Comparison of ENCODE assay signal across 7 mouse cellular contexts in genomic region chr19:10277759-10278158, GRCm38 (mm10). TPM values are rescaled to one million over a fixed set of nuclear protein-coding genes. Genes with fewer than 3 reads are reported as not detected.
DNase-seq lines count a peak whose midpoint lies in the region; ATAC-seq and TF ChIP-seq lines count a peak whose summit lies in the region.

No protein-coding gene starts in this region.

- no peak overlapping the region for H3K27ac ChIP-seq in CH12.LX (ENCODE audit: insufficient read depth, low read depth)
- H3K27ac ChIP-seq in hindbrain, postnatal 0 days = 0 out of 2 replicates have a peak overlapping the region, but pooled peaks have one; percentile 36

- peak overlapping the region; percentile 40 for H3K4me2 ChIP-seq in CH12.LX (ENCODE audit: insufficient read depth, low read depth, poor library complexity, severe bottlenecking)
- no peak overlapping the region; the same call in 1 of the 2 replicates for H3K4me2 ChIP-seq in hindbrain, postnatal 0 days (ENCODE audit: low read depth, low read length)

- TF ChIP-seq EP300 in CH12.LX (IDR thresholded peaks at IDR 0.05; ENCODE audit: low read length) = peak; percentile 28; the same call in 1 of the 2 replicates

- DNase-seq in CH12.LX (ENCODE audit: extremely low read depth) (peak; percentile 77), R1 (ENCODE audit: low read depth, low spot score) (peak; percentile 93)
- no peak for DNase-seq in hindbrain, postnatal 0 days (ENCODE audit: low spot score)
- DNase-seq in lung, adult 18-20 months = peak; percentile 90 to 92
- no peak for DNase-seq in cerebellum, adult 9-11 months
- DNase-seq in thymus, postnatal 14 days = no peak

- peak overlapping the region in 1 of 3 experiments; percentile 30 for H3K4me3 ChIP-seq in CH12.LX (replicated peaks in 1 of 3; ENCODE audit: low read depth in 2 of 3, low read length in 2 of 3, poor library complexity in 1 of 3)
- H3K4me3 ChIP-seq in hindbrain, postnatal 0 days (ENCODE audit: low read length) = no peak overlapping the region

- no peaks in the 10 kb centered on the region for H3K9me3 ChIP-seq in CH12.LX (replicated peaks; ENCODE audit: low read length)
- H3K9me3 ChIP-seq in hindbrain, postnatal 0 days (ENCODE audit: low read length) = no peaks in the 10 kb centered on the region

- WGBS in hindbrain, postnatal 0 days = 18% methylated on average over 5 of the region's 5 CpGs

- no peak for TF ChIP-seq CTCF in CH12.LX (conservative IDR thresholded peaks at IDR 0.05 in 1 of 2, IDR thresholded peaks at IDR 0.05 in 1 of 2; ENCODE audit: low read depth in 2 of 2, low read length in 2 of 2)
- TF ChIP-seq CTCF in hindbrain, postnatal 0 days (IDR thresholded peaks at IDR 0.05; ENCODE audit: low read depth) = no peak

- ATAC-seq in hindbrain, postnatal 0 days = no peak; the same call in 1 of the 2 replicates
- ATAC-seq in megakaryocyte progenitor cell, adult 5-6 weeks (replicated peaks; ENCODE audit: poor library complexity) = no peak

- no peak for TF ChIP-seq RAD21 in CH12.LX (IDR thresholded peaks at IDR 0.05; ENCODE audit: low read depth, low read length)

- no peaks in the 10 kb centered on the region for H3K79me2 ChIP-seq in CH12.LX (replicated peaks; ENCODE audit: control insufficient read depth, extremely low read depth, insufficient read depth, poor library complexity, severe bottlenecking)

- dilution Hi-C loops in CH12.LX (cut with MboI; ENCODE audit: extremely low pct_ligation_motif_present, extremely low pct_unique_long_range_greater_than_20kb, low sequenced_read_pairs) = no loop called here

- in situ Hi-C loops in CH12.LX (cut with MboI; ENCODE audit: low pct_ligation_motif_present, low pct_unique_long_range_greater_than_20kb, low sequenced_read_pairs) = no loop called here

- no peaks in the 10 kb centered on the region for H3K36me3 ChIP-seq in CH12.LX (replicated peaks in 1 of 2; ENCODE audit: control insufficient read depth in 1 of 2, insufficient read depth in 1 of 2, low read length in 1 of 2)
- H3K36me3 ChIP-seq in hindbrain, postnatal 0 days (ENCODE audit: insufficient read depth, low read length) = no peaks in the 10 kb centered on the region

- peaks cover 44 to 82% of the 10 kb centered on the region in 2 experiments for H3K4me1 ChIP-seq in CH12.LX (ENCODE audit: control insufficient read depth in 1 of 2, insufficient read depth in 2 of 2)
- H3K4me1 ChIP-seq in hindbrain, postnatal 0 days (ENCODE audit: insufficient read depth, low read length) = peaks cover 19% of the 10 kb centered on the region

- no peak for TF ChIP-seq POLR2A in CH12.LX (IDR thresholded peaks at IDR 0.05; ENCODE audit: low read depth, low read length)

- H3K27me3 ChIP-seq in CH12.LX (replicated peaks) = peaks cover 19% of the 10 kb centered on the region
- no peaks in the 10 kb centered on the region for H3K27me3 ChIP-seq in hindbrain, postnatal 0 days (ENCODE audit: insufficient read depth, low read length)

- no peak overlapping the region for H3K9ac ChIP-seq in CH12.LX (ENCODE audit: insufficient read depth, low read depth)
- no peak overlapping the region for H3K9ac ChIP-seq in hindbrain, postnatal 0 days (replicated peaks; ENCODE audit: low read length)

TF ChIP-seq in CH12.LX, 34 proteins besides CTCF, POLR2A, EP300 and RAD21:
- TF ChIP-seq JUN (IDR thresholded peaks at IDR 0.05; ENCODE audit: insufficient read depth, low read depth, low read length) = no peak
- no peak for TF ChIP-seq ZC3H11A (IDR thresholded peaks at IDR 0.05; ENCODE audit: low read depth, low read length)
- no peak for TF ChIP-seq E2F4 (IDR thresholded peaks at IDR 0.05; ENCODE audit: insufficient replicate concordance, low read depth, low read length)
- TF ChIP-seq SIN3A (IDR thresholded peaks at IDR 0.05; ENCODE audit: low read length) = peak; percentile 58; the same call in 1 of the 2 replicates
- TF ChIP-seq TCF12 (IDR thresholded peaks at IDR 0.05; ENCODE audit: low read depth, low read length) = peak; percentile 43; the same call in 1 of the 2 replicates
- 0 out of 2 replicates have a peak, but pooled peaks have one; percentile 36 for TF ChIP-seq MAX (IDR thresholded peaks at IDR 0.05; ENCODE audit: low read length)
- 0 out of 2 replicates have a peak, but pooled peaks have one; percentile 6 for TF ChIP-seq TBP (conservative IDR thresholded peaks at IDR 0.05; ENCODE audit: low read depth, low read length)
- peak; percentile 57; the same call in 1 of the 2 replicates for TF ChIP-seq CHD2 (IDR thresholded peaks at IDR 0.05; ENCODE audit: low read length)
- TF ChIP-seq PAX5 (IDR thresholded peaks at IDR 0.05; ENCODE audit: low read length) = no peak
- no peak for TF ChIP-seq MYC (IDR thresholded peaks at IDR 0.05; ENCODE audit: low read depth, low read length)
- TF ChIP-seq ZMIZ1 (IDR thresholded peaks at IDR 0.05; ENCODE audit: low read depth, low read length) = 0 out of 2 replicates have a peak, but pooled peaks have one; percentile 4
- TF ChIP-seq NELFE (IDR thresholded peaks at IDR 0.05; ENCODE audit: low read depth, low read length) = 0 out of 2 replicates have a peak, but pooled peaks have one; percentile 22
- TF ChIP-seq ELF1 (IDR thresholded peaks at IDR 0.05; ENCODE audit: low read depth, low read length) = no peak
- peak; percentile 14; the same call in 1 of the 2 replicates for TF ChIP-seq MEF2A (IDR thresholded peaks at IDR 0.05; ENCODE audit: borderline replicate concordance, low read depth, low read length)
- no peak for TF ChIP-seq KAT2A (IDR thresholded peaks at IDR 0.05; ENCODE audit: insufficient replicate concordance, low read length)
- TF ChIP-seq NRF1 (IDR thresholded peaks at IDR 0.05; ENCODE audit: low read depth, low read length) = no peak
- 0 out of 2 replicates have a peak, but pooled peaks have one; percentile 52 for TF ChIP-seq CHD1 (IDR thresholded peaks at IDR 0.05; ENCODE audit: low read depth, low read length)
- TF ChIP-seq IRF4 (IDR thresholded peaks at IDR 0.05; ENCODE audit: low read depth, low read length) = no peak; the same call in 1 of the 2 replicates
- TF ChIP-seq HCFC1 (IDR thresholded peaks at IDR 0.05; ENCODE audit: low read depth, low read length) = peak; percentile 29; the same call in 1 of the 2 replicates
- no peak for TF ChIP-seq JUND (conservative IDR thresholded peaks at IDR 0.05; ENCODE audit: low read depth, low read length)
- TF ChIP-seq SMC3 (IDR thresholded peaks at IDR 0.05; ENCODE audit: low read depth, low read length) = no peak
- no peak for TF ChIP-seq POLR2AphosphoS2 (IDR thresholded peaks at IDR 0.05; ENCODE audit: low read depth, low read length)
- 0 out of 2 replicates have a peak, but pooled peaks have one; percentile 42 for TF ChIP-seq ETS1 (conservative IDR thresholded peaks at IDR 0.05; ENCODE audit: low read depth, low read length)
- TF ChIP-seq USF1 (IDR thresholded peaks at IDR 0.05; ENCODE audit: low read depth, low read length) = no peak
- peak; percentile 31; the same call in 1 of the 2 replicates for TF ChIP-seq BHLHE40 (IDR thresholded peaks at IDR 0.05; ENCODE audit: low read depth, low read length)
- 0 out of 2 replicates have a peak, but pooled peaks have one; percentile 25 for TF ChIP-seq RCOR1 (conservative IDR thresholded peaks at IDR 0.05; ENCODE audit: low read depth, low read length)
- no peak for TF ChIP-seq UBTF (IDR thresholded peaks at IDR 0.05; ENCODE audit: low read depth, low read length)
- TF ChIP-seq MXI1 (IDR thresholded peaks at IDR 0.05; ENCODE audit: low read depth, low read length) = 0 out of 2 replicates have a peak, but pooled peaks have one; percentile 28
- no peak for TF ChIP-seq MAZ (IDR thresholded peaks at IDR 0.05; ENCODE audit: low read depth, low read length)
- TF ChIP-seq MAFK (IDR thresholded peaks at IDR 0.05; ENCODE audit: insufficient replicate concordance, low read length) = no peak
- no peak for TF ChIP-seq ZNF384 (IDR thresholded peaks at IDR 0.05; ENCODE audit: low read depth, low read length)
- no peak for TF ChIP-seq ZKSCAN1 (IDR thresholded peaks at IDR 0.05; ENCODE audit: borderline replicate concordance, low read depth, low read length)
- no peak for TF ChIP-seq GABPA (IDR thresholded peaks at IDR 0.05; ENCODE audit: insufficient replicate concordance, low read depth, low read length)
- no peak for TF ChIP-seq USF2 (conservative IDR thresholded peaks at IDR 0.05; ENCODE audit: low read depth, low read length)

RNA-seq across cellular contexts. Expression of gene Dagla, which starts 26.9 kb away (rescaled TPM):
- 0.21 and 0.55 TPM in 2 replicates for total RNA-seq in CH12.LX (2012; rRNA removed)
- total RNA-seq in CH12.LX (2014; rRNA removed) = not detected in 2 replicates
- 0.12 and 0.21 TPM in 2 replicates for polyA plus RNA-seq in CH12.LX (2012; ENCODE audit: insufficient read length, low read depth)
- total RNA-seq in hindbrain, postnatal 0 days (2014; rRNA removed) = 33.7 and 35.0 TPM in 2 replicates
- 9.0 and 10.9 TPM in 2 replicates for polyA plus RNA-seq in hindbrain, postnatal 0 days (2015; fragmentation: Nextera tagmentation; extraction: Ambion mirVana)
- 0.02 TPM in 1 of 2 replicates, not detected in the other for total RNA-seq in megakaryocyte progenitor cell, adult 5-6 weeks (2015)
- 0.17 and 1.4 TPM in 2 replicates for total RNA-seq in megakaryocyte progenitor cell, adult 5-6 weeks (2017)

RNA-seq across cellular contexts. Expression of gene Myrf, which starts 37.2 kb away (rescaled TPM):
- 0.04 and 0.13 TPM in 2 replicates for total RNA-seq in CH12.LX (2012; rRNA removed)
- total RNA-seq in CH12.LX (2014; rRNA removed) = not detected in 2 replicates
- 0.10 and 0.11 TPM in 2 replicates for polyA plus RNA-seq in CH12.LX (2012; ENCODE audit: insufficient read length, low read depth)
- total RNA-seq in hindbrain, postnatal 0 days (2014; rRNA removed) = 5.1 and 5.9 TPM in 2 replicates
- 1.7 and 2.0 TPM in 2 replicates for polyA plus RNA-seq in hindbrain, postnatal 0 days (2015; fragmentation: Nextera tagmentation; extraction: Ambion mirVana)
- total RNA-seq in megakaryocyte progenitor cell, adult 5-6 weeks (2015) = not detected in 2 replicates
- total RNA-seq in megakaryocyte progenitor cell, adult 5-6 weeks (2017) = not detected in 2 replicates

Comparison
In these comparisons a context has a peak if more than half of its experiments do, and no peak if none do; other contexts are left out.
1. DNase-seq: peak in CH12.LX (single experiment), R1 (single experiment) and lung, adult 18-20 months (2 of 2); none in hindbrain, postnatal 0 days (single experiment), cerebellum, adult 9-11 months (single experiment) and thymus, postnatal 14 days (single experiment).
2. RNA of gene Dagla, which starts 26.9 kb away (total RNA-seq): 33.7 to 35.0 TPM in hindbrain, postnatal 0 days; 0.02 to 1.4 TPM in megakaryocyte progenitor cell, adult 5-6 weeks and 0.21 to 0.55 TPM in CH12.LX; every median in the first group is over 10 times any median in the second.